Mouse (Mus musculus): ENCODE results near the gene Pin1rt1. TPM values are rescaled to one million over a fixed set of nuclear protein-coding genes. Genes with fewer than 3 reads are reported as not detected.

Pin1rt1 gene
- total and polyA plus RNA-seq, 2 experiments from 2014 or later, result not detected

DNA sequence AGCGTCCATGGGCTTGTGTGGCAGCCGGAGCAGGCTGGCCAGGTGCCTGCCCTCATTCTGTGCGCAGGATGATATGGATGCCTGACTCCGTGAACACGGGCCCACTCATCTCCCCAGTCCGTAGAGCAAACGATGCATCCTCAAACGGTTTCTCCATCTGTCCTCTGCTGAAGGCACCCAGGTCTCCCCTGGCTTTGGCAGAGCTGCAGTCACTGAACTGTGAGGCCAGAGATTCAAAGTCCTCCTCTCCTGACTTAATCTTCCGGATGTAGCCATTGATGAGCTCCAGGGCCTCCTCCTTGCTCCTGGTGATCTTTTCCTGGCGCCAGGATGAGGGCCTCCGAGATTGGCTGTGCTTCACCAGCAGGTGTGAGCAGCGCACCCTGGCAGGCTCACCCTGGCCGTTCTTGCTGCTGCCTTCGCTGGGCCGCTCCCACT, 1.9 kb downstream of the Pin1rt1 start:
- H3K4me2 ChIP-seq (ENCODE audit: low read depth), result no peak overlapping the region
- DNase-seq (no peak), ATAC-seq (no peak)
- H3K27me3 ChIP-seq (ENCODE audit: insufficient read depth, low read length), result no peaks in the 10 kb centered on the region
- no peak overlapping the region for H3K9ac ChIP-seq
- H3K36me3 ChIP-seq (ENCODE audit: insufficient read depth), result no peaks in the 10 kb centered on the region
- TF ChIP-seq CTCF (IDR thresholded peaks at IDR 0.05; ENCODE audit: low read depth), result no peak
- H3K27ac ChIP-seq (ENCODE audit: low read depth, low read length), result no peak overlapping the region
- H3K4me1 ChIP-seq (ENCODE audit: insufficient read depth), result peaks cover 11% of the 10 kb centered on the region; the same call in 1 of the 2 replicates
- WGBS, result 36% methylated on average over 15 of the region's 15 CpGs
- no peak overlapping the region for H3K4me3 ChIP-seq (ENCODE audit: low read depth, low read length)
- H3K9me3 ChIP-seq (ENCODE audit: low read length), result no peaks in the 10 kb centered on the region

GRCm38 (mm10) chr2:104712486-104712809, 3.7 kb downstream of the Pin1rt1 start:
- peak overlapping the region; percentile 69 for H3K4me2 ChIP-seq (ENCODE audit: low read depth)
- peak overlapping the region; percentile 83 for H3K27ac ChIP-seq (ENCODE audit: low read depth, low read length)
- no peak for TF ChIP-seq CTCF (IDR thresholded peaks at IDR 0.05; ENCODE audit: low read depth)
- no peak for ATAC-seq
- WGBS, result 2% methylated on average over 7 of the region's 7 CpGs
- H3K4me1 ChIP-seq (ENCODE audit: insufficient read depth), result peaks cover 11% of the 10 kb centered on the region; the same call in 1 of the 2 replicates
- no peaks in the 10 kb centered on the region for H3K36me3 ChIP-seq (ENCODE audit: insufficient read depth)
- H3K4me3 ChIP-seq (ENCODE audit: low read depth, low read length), result peak overlapping the region; percentile 82
- no peak for DNase-seq
- no peaks in the 10 kb centered on the region for H3K9me3 ChIP-seq (ENCODE audit: low read length)
- no peaks in the 10 kb centered on the region for H3K27me3 ChIP-seq (ENCODE audit: insufficient read depth, low read length)
- H3K9ac ChIP-seq, result peak overlapping the region; percentile 83

DNA sequence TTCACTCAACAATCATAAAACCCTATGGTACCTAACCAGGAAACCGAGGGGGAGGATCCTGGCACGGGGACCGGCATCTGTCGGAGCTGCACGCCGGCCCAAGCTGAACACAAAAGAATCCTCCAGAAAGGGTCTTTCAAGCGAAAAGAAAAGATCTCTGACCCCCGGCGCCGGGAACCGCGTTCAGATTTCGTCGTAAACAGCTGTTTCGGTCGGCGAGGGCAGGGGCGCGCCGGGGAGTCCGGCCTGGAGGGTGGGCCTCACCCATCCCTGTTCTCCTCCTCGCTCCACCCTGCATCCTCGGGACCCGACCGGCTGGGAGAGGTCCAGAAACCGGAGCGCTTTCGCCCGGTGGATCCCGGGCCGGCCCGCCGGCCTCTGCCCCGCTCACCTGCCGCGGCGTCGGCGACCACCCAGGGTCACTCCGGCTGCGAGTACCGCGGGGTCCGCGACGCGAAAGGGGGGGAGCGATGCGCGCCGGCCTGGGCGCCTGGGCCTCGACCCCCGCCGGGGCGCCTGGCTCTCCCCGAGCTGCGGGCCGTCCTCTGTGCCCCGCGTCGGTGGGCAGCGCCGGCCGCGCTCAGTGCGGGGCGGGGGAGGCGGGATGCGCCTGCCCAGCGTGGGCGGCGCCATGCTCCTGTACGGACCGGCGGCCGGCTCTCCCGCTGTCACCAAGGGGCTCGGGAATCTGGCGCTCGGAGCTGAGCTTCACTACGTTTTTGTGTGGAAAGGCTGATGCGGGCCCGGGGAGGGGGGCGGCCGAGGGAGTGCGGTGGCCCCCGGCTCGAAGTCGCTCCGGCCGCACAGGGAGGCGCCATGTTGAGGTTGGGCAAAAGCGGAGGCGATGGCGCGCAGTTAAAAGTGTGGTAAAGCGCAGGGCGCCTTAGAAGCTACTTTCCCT, 4.3 kb downstream of the Pin1rt1 start, which contains the start of gene Tcp11l1:
Gene Tcp11l1 (minus strand): TSS at position 585 of the 901 bp plus-strand sequence.
- ATAC-seq, result peak; percentile 95
- H3K4me2 ChIP-seq (ENCODE audit: low read depth), result peak within 1 kb of the TSS; percentile 69
- no peaks in the 10 kb centered on the region for H3K9me3 ChIP-seq (ENCODE audit: low read length)
- peak within 1 kb of the TSS; percentile 83 for H3K9ac ChIP-seq
- DNase-seq, result peak; percentile 82
- H3K27ac ChIP-seq (ENCODE audit: low read depth, low read length), result peak within 1 kb of the TSS; percentile 83
- no peaks in the 10 kb centered on the region for H3K27me3 ChIP-seq (ENCODE audit: insufficient read depth, low read length)
- no peak for TF ChIP-seq CTCF (IDR thresholded peaks at IDR 0.05; ENCODE audit: low read depth)
- 2% methylated on average over 91 of the region's 99 CpGs for whole genome bisulfite sequencing
- peak within 1 kb of the TSS; percentile 82 for H3K4me3 ChIP-seq (ENCODE audit: low read depth, low read length)
- no peaks in the 10 kb centered on the region for H3K36me3 ChIP-seq (ENCODE audit: insufficient read depth)
- peaks cover 11% of the 10 kb centered on the region; the same call in 1 of the 2 replicates for H3K4me1 ChIP-seq (ENCODE audit: insufficient read depth)

GRCm38 (mm10) chr2:104710670-104711370, 5.4 kb downstream of the Pin1rt1 start:
- Histone ChIP-seq H3K9me3 (ENCODE audit: low read length) (no peaks in the 10 kb centered on the region), H3K4me1 (ENCODE audit: insufficient read depth) (peaks cover 11% of the 10 kb centered on the region; the same call in 1 of the 2 replicates), H3K4me3 (ENCODE audit: low read depth, low read length) (peak overlapping the region; percentile 82), H3K9ac (peak overlapping the region; percentile 83; the same call in 1 of the 2 replicates), H3K27me3 (ENCODE audit: insufficient read depth, low read length) (no peaks in the 10 kb centered on the region), H3K27ac (ENCODE audit: low read depth, low read length) (peak overlapping the region; percentile 83; the same call in 1 of the 2 replicates), H3K4me2 (ENCODE audit: low read depth) (peak overlapping the region; percentile 69), H3K36me3 (ENCODE audit: insufficient read depth) (0 out of 2 replicates have a peak, but pooled peaks cover 6% of the 10 kb centered on the region)
- 16% methylated on average over 6 of the region's 6 CpGs for WGBS
- ATAC-seq, result peak; percentile 1; the same call in 1 of the 2 replicates
- DNase-seq, result no peak
- TF ChIP-seq CTCF (IDR thresholded peaks at IDR 0.05; ENCODE audit: low read depth), result no peak

DNA sequence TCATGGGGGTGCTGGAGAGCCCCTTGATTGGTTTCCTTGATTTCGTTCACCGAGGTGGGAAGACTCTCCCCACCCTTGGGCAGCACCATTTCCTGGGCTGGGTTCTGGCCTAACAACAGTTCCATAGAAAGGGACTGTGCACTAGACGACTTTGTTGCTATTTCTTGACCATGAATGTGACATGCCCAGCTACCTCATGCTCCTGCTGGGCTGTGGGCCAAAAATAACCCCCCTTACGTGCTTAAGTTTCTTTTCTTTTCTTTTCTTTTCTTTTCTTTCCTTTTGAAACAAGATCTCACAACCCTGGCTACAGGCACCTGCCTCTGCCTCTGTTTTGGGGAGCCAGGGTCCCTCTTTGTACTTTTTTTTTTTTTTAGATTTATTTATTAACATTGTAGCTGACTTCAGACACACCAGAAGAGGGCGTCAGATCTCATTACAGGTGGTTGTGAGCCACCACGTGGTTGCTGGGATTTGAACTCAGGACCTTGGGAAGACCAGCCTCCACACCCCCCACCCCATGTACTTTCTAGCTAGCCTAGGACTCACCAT, 6.3 kb downstream of the Pin1rt1 start:
- Histone ChIP-seq H3K9me3 (ENCODE audit: low read length) (no peaks in the 10 kb centered on the region), H3K4me1 (ENCODE audit: insufficient read depth) (peaks cover 11% of the 10 kb centered on the region; the same call in 1 of the 2 replicates), H3K27ac (ENCODE audit: low read depth, low read length) (no peak overlapping the region), H3K4me3 (ENCODE audit: low read depth, low read length) (no peak overlapping the region), H3K4me2 (ENCODE audit: low read depth) (no peak overlapping the region), H3K9ac (no peak overlapping the region), H3K27me3 (ENCODE audit: insufficient read depth, low read length) (no peaks in the 10 kb centered on the region), H3K36me3 (ENCODE audit: insufficient read depth) (peaks cover 12% of the 10 kb centered on the region)
- ATAC-seq, result no peak
- TF ChIP-seq CTCF (IDR thresholded peaks at IDR 0.05; ENCODE audit: low read depth), result no peak
- no peak for DNase-seq
- WGBS, result 47% methylated on average over 6 of the region's 6 CpGs

DNA sequence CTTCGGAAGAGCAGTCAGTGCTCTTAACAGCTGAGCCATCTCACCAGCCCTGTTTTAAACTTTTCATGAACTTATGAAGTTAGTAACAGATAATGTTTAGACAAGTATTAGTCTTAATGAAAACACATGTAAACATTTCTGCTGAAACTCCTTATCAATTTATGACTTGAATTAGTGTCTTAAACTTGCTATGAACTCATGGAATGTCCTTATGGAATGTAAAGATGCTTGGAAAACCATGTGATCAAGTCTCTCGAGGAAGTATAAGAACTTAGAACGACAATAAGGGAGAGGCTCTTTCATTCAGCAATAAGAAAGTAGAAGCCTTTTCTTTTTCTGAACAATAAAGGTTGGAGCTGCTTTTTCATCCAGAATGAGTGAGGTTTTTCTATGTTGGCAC, 11.8 kb downstream of the Pin1rt1 start:
- WGBS, result 68% methylated on average over 3 of the region's 3 CpGs
- peaks cover 15% of the 10 kb centered on the region for H3K36me3 ChIP-seq (ENCODE audit: insufficient read depth)
- H3K9ac ChIP-seq, result no peak overlapping the region
- no peak overlapping the region for H3K4me2 ChIP-seq (ENCODE audit: low read depth)
- no peak overlapping the region for H3K4me3 ChIP-seq (ENCODE audit: low read depth, low read length)
- H3K27me3 ChIP-seq (ENCODE audit: insufficient read depth, low read length), result no peaks in the 10 kb centered on the region
- H3K9me3 ChIP-seq (ENCODE audit: low read length), result no peaks in the 10 kb centered on the region
- no peak for TF ChIP-seq CTCF (IDR thresholded peaks at IDR 0.05; ENCODE audit: low read depth)
- no peaks in the 10 kb centered on the region for H3K4me1 ChIP-seq (ENCODE audit: insufficient read depth)
- DNase-seq (no peak), ATAC-seq (no peak)
- no peak overlapping the region for H3K27ac ChIP-seq (ENCODE audit: low read depth, low read length)

Data from forebrain, postnatal 0 days (tissue).